Mouse (Mus musculus) adrenal gland, adult 8-10 months (tissue): ENCODE measurements around the gene Neurl1a. TPM values are rescaled to one million over a fixed set of nuclear protein-coding genes. Genes with fewer than 3 reads are reported as not detected.

Experiments used
- DNase-seq: peaks from one replicate; pipeline ENCODE4 v3.0.0; 2022
- microRNA-seq, 2 experiments: library from miRNA; unstranded; fragments of <30 nt; microRNA quantifications; one replicate each; pipeline ENCODE4 v1.2.0; 2022
- total RNA-seq, 4 experiments: library from RNA; stranded (reverse); gene quantifications; 2 replicates each; pipeline ENCODE4 v1.2.4; 2022

Gene Neurl1a
- total RNA-seq, 4 experiments from 2014 or later = 16.2 to 26.8 (median 22.2) TPM

- no peak for DNase-seq
These were observed 112.9 kb downstream of the Neurl1a start for GRCm38 (mm10) chr19:47291307-47292080.

GRCm38 (mm10) chr19:47292451-47292951, 113.9 kb downstream of the Neurl1a start:
- no peak for DNase-seq

DNA sequence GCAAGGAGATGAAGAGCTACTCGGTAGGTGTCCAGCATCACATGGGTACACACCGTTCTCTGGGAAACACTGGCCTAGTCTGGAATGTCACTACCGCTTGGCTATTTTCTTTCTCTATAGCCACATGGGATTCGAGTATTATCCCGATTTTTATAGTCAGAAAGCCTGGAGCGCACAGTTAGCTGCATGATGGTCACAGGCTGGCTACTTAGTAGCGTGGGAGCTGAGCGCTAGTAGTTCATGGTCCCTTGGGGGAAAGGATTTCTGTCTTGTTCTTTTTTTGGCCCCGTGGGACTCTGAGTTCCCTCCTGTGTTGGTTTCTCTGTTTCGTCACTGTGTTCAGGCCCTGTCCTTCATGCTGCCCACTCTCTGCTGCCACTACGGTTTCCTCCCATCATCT, 119.5 kb downstream of the Neurl1a start:
- no peak for DNase-seq

DNA sequence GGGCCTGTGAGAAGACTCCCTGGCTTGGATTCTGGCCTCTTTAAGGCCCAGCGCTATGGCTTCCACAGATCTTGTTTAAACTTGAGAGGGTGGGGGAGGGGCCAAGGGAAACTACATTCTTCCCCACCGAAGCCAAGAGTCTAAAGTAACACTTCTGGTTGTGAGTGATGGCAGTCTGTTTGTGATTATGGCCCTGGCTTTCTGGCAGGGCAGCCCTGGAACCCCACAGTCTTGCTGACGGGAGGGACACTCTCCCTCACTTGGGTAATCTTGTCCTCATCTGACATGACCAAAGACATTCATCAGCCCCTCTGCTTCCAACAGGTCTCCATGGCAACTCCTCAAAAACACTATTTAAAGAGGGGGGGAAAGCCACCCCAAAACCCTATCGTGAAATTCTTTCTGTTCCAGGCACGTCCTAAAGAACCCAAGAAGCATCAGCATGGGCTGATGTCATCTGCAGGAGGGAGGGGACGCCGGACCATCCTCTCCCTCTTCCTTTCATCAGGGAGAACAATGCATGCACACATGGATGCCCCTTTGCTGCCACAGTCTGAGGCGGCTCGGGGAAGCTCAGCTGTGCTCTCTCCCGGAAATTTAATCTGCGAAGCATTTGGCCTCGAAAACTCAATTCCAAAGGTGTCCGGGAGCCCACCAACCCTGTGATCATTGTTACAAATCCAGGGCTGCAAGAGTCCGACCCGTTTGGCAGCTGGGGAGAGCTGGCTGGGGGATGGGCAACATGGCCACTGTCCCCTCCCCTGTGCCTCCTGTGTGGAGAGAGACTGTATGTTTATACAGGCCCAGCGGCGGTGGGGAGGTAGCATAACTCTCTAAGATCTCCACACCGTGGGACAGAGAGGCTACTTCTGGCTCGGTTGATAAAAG, 122.9 kb downstream of the Neurl1a start:
- no peak for DNase-seq

GRCm38 (mm10) chr19:47302191-47302852, 123.7 kb downstream of the Neurl1a start:
- DNase-seq = peak; percentile 61

DNA sequence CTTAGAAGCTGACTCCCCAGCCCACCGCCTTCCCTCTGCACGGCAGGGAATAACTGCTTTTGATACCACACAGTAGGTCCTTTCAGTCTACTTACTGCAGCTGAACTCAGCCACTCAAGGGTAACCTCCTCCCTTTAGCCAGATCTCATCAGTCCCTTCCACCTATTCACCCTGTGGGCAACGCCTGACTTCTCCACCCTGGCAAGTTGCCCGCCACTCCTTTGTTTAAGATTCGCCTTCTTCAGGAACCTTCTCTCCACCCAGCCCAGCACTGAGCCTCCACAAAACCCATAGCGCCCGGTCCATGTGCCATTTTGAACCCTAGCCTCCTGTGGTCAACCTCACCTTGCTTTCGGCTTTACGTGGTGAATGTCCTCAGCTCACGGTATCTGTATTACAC, 124.5 kb downstream of the Neurl1a start:
- DNase-seq = no peak

DNA sequence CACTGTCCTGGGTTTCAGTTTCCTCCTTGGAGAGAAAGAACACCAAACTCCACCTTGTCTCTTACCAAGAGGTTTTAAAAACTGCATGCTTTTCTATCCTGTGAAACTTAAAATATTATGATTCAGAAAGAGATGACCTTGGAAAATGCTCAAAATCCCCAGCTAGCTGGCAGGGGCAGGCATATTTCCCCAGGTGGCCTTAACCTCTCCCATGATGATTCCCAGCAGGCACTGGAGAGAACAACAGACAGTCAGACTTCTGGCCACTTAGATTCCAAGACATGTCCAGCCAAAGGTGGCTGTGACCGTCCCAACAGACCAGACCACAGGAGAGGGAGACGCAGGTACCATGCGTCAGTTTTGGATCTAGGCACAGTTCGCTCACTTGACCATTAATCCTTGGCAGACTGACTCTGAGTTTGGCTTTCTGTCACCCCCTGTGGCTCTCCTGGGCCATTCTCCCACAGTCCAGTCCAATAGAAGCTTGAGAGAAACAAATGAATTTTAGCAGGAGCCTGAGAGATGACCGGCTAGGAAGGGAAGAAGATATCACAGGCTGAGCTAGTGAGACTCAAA, 125.6 kb downstream of the Neurl1a start:
- DNase-seq = no peak

DNA sequence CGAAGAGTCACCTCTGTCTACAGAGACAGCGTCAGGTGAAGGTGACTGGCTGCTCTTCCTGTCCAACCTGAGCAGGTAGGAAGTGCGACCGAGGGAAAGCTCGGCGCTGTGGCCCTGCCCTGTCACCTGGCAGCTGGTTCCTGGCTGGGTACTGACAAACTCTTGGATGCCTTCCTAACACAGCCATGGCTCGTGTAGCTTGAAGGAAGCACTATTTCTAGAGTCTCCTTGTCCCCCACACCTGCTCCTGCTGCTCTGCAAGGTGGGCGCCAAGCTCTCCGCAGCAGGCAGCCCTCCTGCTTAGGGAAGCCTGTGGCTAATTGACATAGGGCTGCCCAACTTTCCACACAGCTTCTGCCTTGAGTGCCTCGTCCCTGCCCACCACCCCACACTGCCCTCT, 126.8 kb downstream of the Neurl1a start:
- no peak for DNase-seq

DNA sequence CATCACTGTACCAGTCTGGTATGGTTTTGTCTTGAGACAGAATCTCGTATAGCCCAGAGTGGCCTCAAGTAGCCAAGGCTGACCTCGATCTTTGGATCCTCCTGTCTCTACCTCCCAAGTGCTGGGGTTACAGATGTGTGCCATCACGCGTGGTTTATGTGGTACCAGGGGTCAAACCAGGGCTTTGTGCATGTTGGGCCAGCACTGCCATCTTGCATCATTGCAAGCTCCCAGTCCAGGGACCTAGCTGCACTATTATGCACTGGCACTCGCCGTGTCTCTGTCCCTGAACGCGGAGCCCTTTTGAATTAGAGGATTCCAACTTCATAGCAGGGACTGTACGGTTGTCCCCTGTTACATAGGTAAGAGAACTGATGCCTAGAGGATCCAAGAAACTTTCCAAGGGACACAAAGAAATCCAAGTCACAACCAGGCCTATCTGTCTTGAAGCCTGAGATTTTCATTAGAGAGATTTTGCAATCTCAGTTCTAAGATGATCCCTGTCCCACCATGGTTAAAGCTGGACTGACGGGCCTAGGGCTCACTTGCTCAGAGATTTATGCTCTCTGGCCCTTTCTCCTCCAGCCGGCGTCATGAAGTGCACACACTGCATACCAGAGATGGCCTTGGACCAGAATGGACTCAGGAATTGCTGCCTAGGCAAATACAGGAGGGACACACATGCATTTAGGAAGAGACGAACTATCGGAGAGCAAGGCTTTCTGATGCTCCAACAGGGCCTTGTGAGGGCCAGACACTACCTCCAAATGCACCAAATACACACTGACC, 127.7 kb downstream of the Neurl1a start:
- DNase-seq = no peak

GRCm38 (mm10) chr19:47306917-47307315, 128.3 kb downstream of the Neurl1a start:
- no peak for DNase-seq

Small RNA genes lying within 50 kb of the gene (microRNA-seq; reads per million reads assigned to microRNA genes)
- 0.18 to 0.50 reads per million in 2 experiments for gene Mir6995

Other genes with a start within 250 kb of the Neurl1a start
- 1 to 10 TPM; 6.1 to 9.9 (median 7.6) TPM for gene Ina, start 164.1 kb upstream of the Neurl1a start, total RNA-seq
- gene Nt5c2, start 163.7 kb upstream of the Neurl1a start, total RNA-seq = 10 to 100 TPM; 44.2 to 83.0 (median 65.5) TPM
- gene Pcgf6, start 127.9 kb upstream of the Neurl1a start, total RNA-seq = 10 to 100 TPM; 11.7 to 19.9 (median 15.6) TPM
- gene Taf5, start 111.1 kb upstream of the Neurl1a start, total RNA-seq = 1 to 10 TPM; 2.5 to 4.2 (median 3.6) TPM
- gene Usmg5, start 88.2 kb upstream of the Neurl1a start, total RNA-seq = 100 to 1,000 TPM; 366 to 588 (median 484) TPM
- gene Pdcd11, start 88.1 kb upstream of the Neurl1a start, total RNA-seq = 10 to 100 TPM; 25.3 to 28.8 (median 26.4) TPM
- 1 to 10 TPM; 4.6 to 8.8 (median 7.5) TPM for gene Calhm2, start 40.5 kb upstream of the Neurl1a start, total RNA-seq
- gene Calhm1, start 34.6 kb upstream of the Neurl1a start, total RNA-seq = not detected
- gene Calhm3, start 21.1 kb upstream of the Neurl1a start, total RNA-seq = not detected